Mouse (Mus musculus) thymus, adult 2 months (tissue): Measurements from ENCODE around the gene Ctsw.

Experiments used
- CTCF ChIP-seq: fragments of 200-500 bp; IDR thresholded peaks from 2 replicates; pipeline ENCODE4 v1.5.1; 2012; ENCODE audit warnings: mild to moderate bottlenecking, control low read depth, low read length, moderate library complexity, borderline replicate concordance; ENCODE audit not compliant: control insufficient read depth, poor library complexity, insufficient read depth; ENCODE audit errors: extremely low read depth
- POLR2A ChIP-seq: fragments of 200-500 bp; IDR thresholded peaks from 2 replicates; pipeline ENCODE4 v1.6.1; 2012; ENCODE audit warnings: mild to moderate bottlenecking, low read length, control low read depth, moderate library complexity; ENCODE audit not compliant: control insufficient read depth, poor library complexity, insufficient read depth; ENCODE audit errors: extremely low read depth

GRCm38 (mm10) chr19:5455037-5455436 lies 13.3 kb downstream of the Ctsw start:
- TF ChIP-seq CTCF, result no peak
- no peak for TF ChIP-seq POLR2A
